9 mouse cellular contexts compared by ENCODE assay signal in genomic region chr12:58947231-58947630, GRCm38 (mm10).
DNase-seq lines count a peak whose midpoint lies in the region; ATAC-seq and TF ChIP-seq lines count a peak whose summit lies in the region.
"Had no signal": no experiment of that assay in that cellular context is flagged by ENCODE, and none has a peak within 500 bp of the region (broad histone marks: within the 10 kb centered on the region; RNA-seq: fewer than 3 reads in every experiment).

No protein-coding gene starts in this region.

- DNase-seq in CD4-positive, CD25-positive, alpha-beta regulatory T cell, adult 2 months (ENCODE audit: low read depth, low spot score), result peak; percentile 75
- peak; percentile 73 for DNase-seq in 3T3-L1 (ENCODE audit: low read depth, low spot score)
- peak; percentile 73 for DNase-seq in hindbrain, postnatal 0 days (ENCODE audit: low spot score)
- peak; percentile 67 for DNase-seq in limb, embryonic 10.5 days (ENCODE audit: low spot score)
- peak; percentile 80 to 83 for DNase-seq in right cerebral cortex, adult 2 months (ENCODE audit: low spot score in 2 of 2)

- H3K9me3 ChIP-seq in hindbrain, postnatal 0 days (ENCODE audit: low read length), result no peaks in the 10 kb centered on the region
- H3K9me3 ChIP-seq in limb, embryonic 10.5 days (replicated peaks), result no peaks in the 10 kb centered on the region
- H3K9me3 ChIP-seq: lung, embryonic 15.5 days had no signal

- ATAC-seq in CD4-positive, CD25-positive, alpha-beta regulatory T cell, adult 4 months, result no peak
- 0 out of 2 replicates have a peak, but pooled peaks have one; percentile 66 for ATAC-seq in erythroblast, adult 5-6 weeks (replicated peaks; ENCODE audit: low FRiP score, poor library complexity, severe bottlenecking)
- no peak for ATAC-seq in hindbrain, postnatal 0 days

- no peak overlapping the region for H3K4me2 ChIP-seq in hindbrain, postnatal 0 days (ENCODE audit: low read depth, low read length)
- H3K4me2 ChIP-seq: lung, embryonic 15.5 days had no signal

- H3K36me3 ChIP-seq in hindbrain, postnatal 0 days (ENCODE audit: insufficient read depth, low read length), result no peaks in the 10 kb centered on the region
- H3K36me3 ChIP-seq in limb, embryonic 10.5 days, result no peaks in the 10 kb centered on the region
- H3K36me3 ChIP-seq: lung, embryonic 15.5 days had no signal

- H3K27me3 ChIP-seq in hindbrain, postnatal 0 days (ENCODE audit: insufficient read depth, low read length), result no peaks in the 10 kb centered on the region
- H3K27me3 ChIP-seq in limb, embryonic 10.5 days (ENCODE audit: low read depth, poor library complexity, severe bottlenecking), result no peaks in the 10 kb centered on the region
- H3K27me3 ChIP-seq: lung, embryonic 15.5 days had no signal

- H3K4me3 ChIP-seq in bone marrow, adult 2 months (replicated peaks; ENCODE audit: control insufficient read depth, low read depth, low read length), result no peak overlapping the region
- no peak overlapping the region for H3K4me3 ChIP-seq in hindbrain, postnatal 0 days (ENCODE audit: low read length)
- H3K4me3 ChIP-seq in limb, embryonic 10.5 days, result no peak overlapping the region
- H3K4me3 ChIP-seq: lung, embryonic 15.5 days had no signal

- peak; percentile 78 for TF ChIP-seq CTCF in bone marrow, adult 2 months (IDR thresholded peaks at IDR 0.05; ENCODE audit: control insufficient read depth, insufficient read depth, low read length)
- TF ChIP-seq CTCF in hindbrain, postnatal 0 days (IDR thresholded peaks at IDR 0.05; ENCODE audit: low read depth), result peak; percentile 91

- H3K9ac ChIP-seq in hindbrain, postnatal 0 days (replicated peaks; ENCODE audit: low read length), result no peak overlapping the region
- H3K9ac ChIP-seq: lung, embryonic 15.5 days had no signal

- TF ChIP-seq POLR2A in bone marrow, adult 2 months (IDR thresholded peaks at IDR 0.05; ENCODE audit: borderline replicate concordance, control insufficient read depth, low read depth, low read length), result no peak

- H3K4me1 ChIP-seq in bone marrow, adult 2 months (ENCODE audit: control insufficient read depth, insufficient read depth, low read length), result no peaks in the 10 kb centered on the region
- no peaks in the 10 kb centered on the region for H3K4me1 ChIP-seq in hindbrain, postnatal 0 days (ENCODE audit: insufficient read depth, low read length)
- no peaks in the 10 kb centered on the region for H3K4me1 ChIP-seq in limb, embryonic 10.5 days
- H3K4me1 ChIP-seq: lung, embryonic 15.5 days had no signal

- 16% methylated on average over 4 of the region's 4 CpGs for WGBS in bone marrow, adult 2 months
- 14% methylated on average over 4 of the region's 4 CpGs for WGBS in hindbrain, postnatal 0 days
- 26% methylated on average over 4 of the region's 4 CpGs for WGBS in limb, embryonic 10.5 days

- no peak overlapping the region for H3K27ac ChIP-seq in bone marrow, adult 2 months (ENCODE audit: control insufficient read depth, insufficient read depth, low read depth, low read length, poor library complexity)
- H3K27ac ChIP-seq in hindbrain, postnatal 0 days, result no peak overlapping the region
- no peak overlapping the region for H3K27ac ChIP-seq in limb, embryonic 10.5 days
- H3K27ac ChIP-seq: lung, embryonic 15.5 days had no signal
